26 mouse cellular contexts compared by ENCODE assay signal in the genomic region with DNA sequence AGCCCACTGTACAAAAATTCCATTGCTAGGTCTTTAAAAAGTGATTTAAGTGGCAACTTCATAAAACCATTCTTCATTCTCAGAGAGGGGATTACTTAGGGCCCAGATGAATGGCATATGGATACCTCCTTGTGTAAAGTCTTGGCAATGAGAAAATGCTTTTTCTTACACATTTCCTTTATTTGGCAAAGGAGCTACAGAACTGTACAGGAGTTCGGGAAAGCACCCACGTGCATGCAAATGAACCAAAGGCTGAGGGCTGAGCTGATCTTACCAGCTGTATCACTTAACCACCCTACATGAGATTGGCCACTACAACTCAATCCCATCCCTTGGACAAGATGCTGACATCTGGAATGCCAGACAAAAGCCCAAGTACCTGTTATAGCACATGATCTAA.
A peak's percentile ranks its signal among the peaks of the same experiment; 100 is the strongest.
DNase-seq lines count a peak whose midpoint lies in the region; ATAC-seq and TF ChIP-seq lines count a peak whose summit lies in the region.
"Had no signal": no experiment of that assay in that cellular context is flagged by ENCODE, and none has a peak within 500 bp of the region (broad histone marks: within the 10 kb centered on the region; RNA-seq: fewer than 3 reads in every experiment).

No protein-coding gene starts in this region.

- no peak for TF ChIP-seq POLR2A in CH12.LX (IDR thresholded peaks at IDR 0.05; ENCODE audit: low read depth, low read length)

- in situ Hi-C loops in CH12.LX (cut with MboI; ENCODE audit: low pct_ligation_motif_present, low pct_unique_long_range_greater_than_20kb, low sequenced_read_pairs): no loop called here

- 0 out of 2 replicates have a peak overlapping the region, but pooled peaks have one; percentile 21 for H3K9ac ChIP-seq in forebrain, embryonic 14.5 days (ENCODE audit: low read length)
- no peak overlapping the region for H3K9ac ChIP-seq in forebrain, postnatal 0 days
- no peak overlapping the region for H3K9ac ChIP-seq in CH12.LX (ENCODE audit: insufficient read depth, low read depth)
- H3K9ac ChIP-seq: heart, embryonic 13.5 days; hindbrain, embryonic 14.5 days had no signal

- H3K9me3 ChIP-seq in forebrain, embryonic 14.5 days (replicated peaks; ENCODE audit: control insufficient read depth, low read length): no peaks in the 10 kb centered on the region
- H3K9me3 ChIP-seq in forebrain, postnatal 0 days (ENCODE audit: low read length): no peaks in the 10 kb centered on the region
- H3K9me3 ChIP-seq in CH12.LX (replicated peaks; ENCODE audit: low read length): no peaks in the 10 kb centered on the region
- H3K9me3 ChIP-seq: forebrain, embryonic 10.5 days; heart, embryonic 10.5 days; heart, embryonic 13.5 days had no signal

- peaks cover 83% of the 10 kb centered on the region for H3K36me3 ChIP-seq in forebrain, embryonic 14.5 days (ENCODE audit: control insufficient read depth, insufficient read depth, low read length)
- peaks cover 62% of the 10 kb centered on the region for H3K36me3 ChIP-seq in forebrain, postnatal 0 days (ENCODE audit: insufficient read depth)
- no peaks in the 10 kb centered on the region for H3K36me3 ChIP-seq in CH12.LX (replicated peaks in 1 of 2; ENCODE audit: control insufficient read depth in 1 of 2, insufficient read depth in 1 of 2, low read length in 1 of 2)
- H3K36me3 ChIP-seq: G1E had no signal

- no peaks in the 10 kb centered on the region for H3K27me3 ChIP-seq in forebrain, embryonic 14.5 days (replicated peaks; ENCODE audit: control insufficient read depth, insufficient read depth, low read length)
- H3K27me3 ChIP-seq in forebrain, postnatal 0 days (ENCODE audit: insufficient read depth, low read length): no peaks in the 10 kb centered on the region
- no peaks in the 10 kb centered on the region for H3K27me3 ChIP-seq in CH12.LX (replicated peaks)
- H3K27me3 ChIP-seq: heart, embryonic 13.5 days; Patski had no signal

- peaks cover 46% of the 10 kb centered on the region for H3K4me1 ChIP-seq in forebrain, embryonic 14.5 days (ENCODE audit: control insufficient read depth, insufficient read depth, low read length)
- H3K4me1 ChIP-seq in forebrain, postnatal 0 days (ENCODE audit: insufficient read depth): peaks cover 23% of the 10 kb centered on the region
- peaks cover 0 to 9% of the 10 kb centered on the region in 2 experiments; a peak in 1 of 4 replicates for H3K4me1 ChIP-seq in CH12.LX (ENCODE audit: control insufficient read depth in 1 of 2, insufficient read depth in 2 of 2)

- DNase-seq in forebrain, embryonic 14.5 days (ENCODE audit: low spot score): peak; percentile 53
- no peak for DNase-seq in forebrain, postnatal 0 days
- no peak for DNase-seq in layer of hippocampus, adult 2 months (ENCODE audit: low spot score in 2 of 2)
- DNase-seq in layer of hippocampus, adult 9-11 months: no peak
- DNase-seq in CH12.LX (ENCODE audit: extremely low read depth): no peak
- DNase-seq in telencephalon, adult 2 months (ENCODE audit: low read depth, low spot score): peak; percentile 42
- no peak for DNase-seq in cerebellum, adult 8-10 months
- DNase-seq: adrenal gland, postnatal 10 days; adrenal gland, postnatal 36 days; cerebellum, adult 11-12 months; cerebellum, adult 9-10 months; cerebellum, postnatal 14 days; gastrocnemius, postnatal 10 days; gastrocnemius, postnatal 36 days; heart, adult 2 months; heart, postnatal 14 days; heart, postnatal 4 days had no signal

- no peak overlapping the region for H3K4me3 ChIP-seq in forebrain, embryonic 14.5 days (ENCODE audit: low read depth, low read length)
- H3K4me3 ChIP-seq in forebrain, postnatal 0 days (ENCODE audit: low read depth, low read length): no peak overlapping the region
- no peak overlapping the region for H3K4me3 ChIP-seq in layer of hippocampus, adult 2 months
- H3K4me3 ChIP-seq in CH12.LX (replicated peaks in 1 of 3; ENCODE audit: low read depth in 2 of 3, low read length in 2 of 3, poor library complexity in 1 of 3): no peak overlapping the region
- H3K4me3 ChIP-seq: forebrain, embryonic 10.5 days; heart, adult 2 months; heart, embryonic 10.5 days; heart, embryonic 13.5 days had no signal

- WGBS in forebrain, embryonic 14.5 days: 38% methylated on average over 2 of the region's 2 CpGs
- WGBS in forebrain, postnatal 0 days: 39% methylated on average over 2 of the region's 2 CpGs

- no peak for TF ChIP-seq CTCF in forebrain, postnatal 0 days (IDR thresholded peaks at IDR 0.05; ENCODE audit: low read depth)
- no peak for TF ChIP-seq CTCF in layer of hippocampus, adult 2 months (conservative IDR thresholded peaks at IDR 0.05)
- TF ChIP-seq CTCF in CH12.LX (conservative IDR thresholded peaks at IDR 0.05 in 1 of 2, IDR thresholded peaks at IDR 0.05 in 1 of 2; ENCODE audit: low read depth in 2 of 2, low read length in 2 of 2): no peak

- H3K79me2 ChIP-seq in CH12.LX (replicated peaks; ENCODE audit: control insufficient read depth, extremely low read depth, insufficient read depth, poor library complexity, severe bottlenecking): no peaks in the 10 kb centered on the region

- 0 out of 2 replicates have a peak overlapping the region, but pooled peaks have one; percentile 7 for H3K4me2 ChIP-seq in forebrain, embryonic 14.5 days (ENCODE audit: low read length)
- H3K4me2 ChIP-seq in forebrain, postnatal 0 days (ENCODE audit: low read depth): no peak overlapping the region
- no peak overlapping the region for H3K4me2 ChIP-seq in CH12.LX (ENCODE audit: insufficient read depth, low read depth, poor library complexity, severe bottlenecking)
- H3K4me2 ChIP-seq: heart, embryonic 13.5 days; hindbrain, embryonic 14.5 days had no signal

- ATAC-seq in forebrain, embryonic 14.5 days: no peak
- no peak for ATAC-seq in forebrain, postnatal 0 days
- ATAC-seq: forebrain, embryonic 16.5 days; hindbrain, postnatal 0 days; inflammation-experienced regulatory T-cells, adult 6 months had no signal

- TF ChIP-seq RAD21 in CH12.LX (IDR thresholded peaks at IDR 0.05; ENCODE audit: low read depth, low read length): no peak

- no peak for TF ChIP-seq EP300 in CH12.LX (IDR thresholded peaks at IDR 0.05; ENCODE audit: low read length)

- dilution Hi-C loops in CH12.LX (cut with MboI; ENCODE audit: extremely low pct_ligation_motif_present, extremely low pct_unique_long_range_greater_than_20kb, low sequenced_read_pairs): no loop called here

- 0 out of 2 replicates have a peak overlapping the region, but pooled peaks have one; percentile 44 for H3K27ac ChIP-seq in forebrain, embryonic 14.5 days (ENCODE audit: low read depth, low read length)
- H3K27ac ChIP-seq in forebrain, postnatal 0 days (ENCODE audit: low read depth, low read length): no peak overlapping the region
- peak overlapping the region; percentile 86; the same call in 1 of the 2 replicates for H3K27ac ChIP-seq in layer of hippocampus, adult 2 months
- H3K27ac ChIP-seq in CH12.LX (ENCODE audit: insufficient read depth, low read depth): no peak overlapping the region
- H3K27ac ChIP-seq: heart, adult 2 months; heart, embryonic 10.5 days; heart, embryonic 13.5 days; hindbrain, embryonic 14.5 days; hindbrain, postnatal 0 days had no signal

TF ChIP-seq in CH12.LX, 34 proteins besides CTCF, POLR2A, EP300 and RAD21:
- TF ChIP-seq BHLHE40 (IDR thresholded peaks at IDR 0.05; ENCODE audit: low read depth, low read length) (peak; percentile 39), CHD2 (IDR thresholded peaks at IDR 0.05; ENCODE audit: low read length) (no peak)

Comparison
In these comparisons a context has a peak if more than half of its experiments do, and no peak if none do; other contexts are left out.
1. DNase-seq: peak in forebrain, embryonic 14.5 days (single experiment) and telencephalon, adult 2 months (single experiment); none in forebrain, postnatal 0 days (single experiment), layer of hippocampus, adult 2 months (0 of 2), layer of hippocampus, adult 9-11 months (single experiment), CH12.LX (single experiment) and cerebellum, adult 8-10 months (single experiment).
2. H3K27ac ChIP-seq: peak in forebrain, embryonic 14.5 days (single experiment) and layer of hippocampus, adult 2 months (single experiment); none in forebrain, postnatal 0 days (single experiment) and CH12.LX (single experiment).